Mouse (Mus musculus) retina, postnatal 7 days (tissue): ENCODE results near the gene Rwdd3.

Experiments used
- DNase-seq: peaks from one replicate; pipeline ENCODE4 v3.0.0-alpha.2; 2012; ENCODE audit warnings: low read depth, low spot score

The Rwdd3 gene

GRCm38 (mm10) chr3:121171243-121171871 lies at the start of gene Rwdd3:
Gene Rwdd3 (minus strand): TSS chr3:121171695.
- DNase-seq, result peak; percentile 78

- DNase-seq, result no peak
These were observed 45.5 kb upstream of the Rwdd3 start for GRCm38 (mm10) chr3:121217011-121217410.

- no peak for DNase-seq
These were observed 42.0 kb upstream of the Rwdd3 start for GRCm38 (mm10) chr3:121213501-121213900.

GRCm38 (mm10) chr3:121212156-121212555 lies 40.7 kb upstream of the Rwdd3 start:
- DNase-seq, result no peak

- DNase-seq, result no peak
These were observed 37.5 kb upstream of the Rwdd3 start for GRCm38 (mm10) chr3:121208994-121209393.

- DNase-seq, result no peak
These were observed 34.8 kb upstream of the Rwdd3 start for GRCm38 (mm10) chr3:121206202-121206882.

- no peak for DNase-seq
These were observed 31.1 kb upstream of the Rwdd3 start for GRCm38 (mm10) chr3:121202638-121203037.

- DNase-seq, result no peak
These were observed 29.7 kb upstream of the Rwdd3 start for GRCm38 (mm10) chr3:121201012-121201747.

- DNase-seq, result no peak
These were observed 17.7 kb upstream of the Rwdd3 start for GRCm38 (mm10) chr3:121189199-121189598.

- no peak for DNase-seq
These were observed 16.0 kb upstream of the Rwdd3 start for GRCm38 (mm10) chr3:121187510-121187909.

- DNase-seq, result no peak
These were observed 15.4 kb upstream of the Rwdd3 start for GRCm38 (mm10) chr3:121186925-121187324.

- no peak for DNase-seq
These were observed 13.7 kb upstream of the Rwdd3 start for GRCm38 (mm10) chr3:121185197-121185596.

- no peak for DNase-seq
These were observed 4.5 kb upstream of the Rwdd3 start for GRCm38 (mm10) chr3:121176011-121176410.

GRCm38 (mm10) chr3:121174248-121174945 lies 2.9 kb upstream of the Rwdd3 start:
- no peak for DNase-seq

- no peak for DNase-seq
These were observed 1.2 kb upstream of the Rwdd3 start for GRCm38 (mm10) chr3:121172718-121173117.

- DNase-seq, result no peak
These were observed 374 bp upstream of the Rwdd3 start for GRCm38 (mm10) chr3:121171872-121172265.

GRCm38 (mm10) chr3:121170631-121171030 lies 864 bp downstream of the Rwdd3 start:
- DNase-seq, result no peak

GRCm38 (mm10) chr3:121169092-121169942 lies 2.2 kb downstream of the Rwdd3 start:
- DNase-seq, result no peak

GRCm38 (mm10) chr3:121168581-121168980 lies 2.9 kb downstream of the Rwdd3 start:
- no peak for DNase-seq

GRCm38 (mm10) chr3:121163271-121163819 lies 8.2 kb downstream of the Rwdd3 start:
- DNase-seq, result peak; percentile 20

GRCm38 (mm10) chr3:121161661-121162060 lies 9.8 kb downstream of the Rwdd3 start:
- no peak for DNase-seq
